Mouse (Mus musculus) ES-E14 (cell line): Measurements from ENCODE around the gene Elfn1.

ENCODE experiments used
- CHD2 ChIP-seq: IDR thresholded peaks from 2 replicates; pipeline ENCODE4 v1.6.1; 2014; ENCODE audit warnings: mild to moderate bottlenecking, low read depth, low read length, inconsistent platforms
- HCFC1 ChIP-seq: IDR thresholded peaks from 2 replicates; pipeline ENCODE4 v1.6.1; 2012; ENCODE audit warnings: low read length, inconsistent platforms, borderline replicate concordance; ENCODE audit not compliant: insufficient read depth
- ZC3H11A ChIP-seq: IDR thresholded peaks from 2 replicates; pipeline ENCODE4 v1.6.1; 2012; ENCODE audit warnings: low read depth, mild to moderate bottlenecking, inconsistent platforms, low read length, borderline replicate concordance
- ZNF384 ChIP-seq: IDR thresholded peaks from 2 replicates; pipeline ENCODE4 v1.6.1; 2012; ENCODE audit warnings: low read depth, low read length, inconsistent platforms

DNA sequence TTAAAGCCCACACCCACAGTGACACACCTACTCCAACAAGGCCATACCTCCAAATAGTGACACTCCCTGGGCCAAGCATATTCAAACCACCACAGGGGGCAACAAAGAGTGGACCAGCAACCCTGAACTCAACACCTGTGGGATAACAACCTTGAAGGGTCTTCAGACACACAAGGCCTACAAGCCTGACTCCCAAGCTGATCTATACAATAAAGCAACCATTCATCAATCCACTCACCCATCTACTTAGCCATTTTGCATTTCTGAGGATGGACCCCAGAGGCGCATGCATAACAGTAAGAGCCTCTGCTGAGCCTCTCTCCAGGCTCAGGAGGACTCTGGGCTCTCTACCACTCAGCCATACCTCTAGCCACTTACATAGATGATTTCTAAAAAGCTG lies 109.2 kb downstream of the Elfn1 start:
- TF ChIP-seq CHD2, result no peak
- no peak for TF ChIP-seq ZC3H11A
- TF ChIP-seq ZNF384, result no peak
- no peak for TF ChIP-seq HCFC1
